Mouse (Mus musculus) naive thymus-derived CD4-positive, alpha-beta T cell, adult 2 months (primary cell): Measurements from ENCODE around the gene Per3.

Source experiments
- DNase-seq: peaks from one replicate; pipeline ENCODE4 v3.0.0-alpha.2; 2011; ENCODE audit warnings: low read depth

The Per3 gene

DNA sequence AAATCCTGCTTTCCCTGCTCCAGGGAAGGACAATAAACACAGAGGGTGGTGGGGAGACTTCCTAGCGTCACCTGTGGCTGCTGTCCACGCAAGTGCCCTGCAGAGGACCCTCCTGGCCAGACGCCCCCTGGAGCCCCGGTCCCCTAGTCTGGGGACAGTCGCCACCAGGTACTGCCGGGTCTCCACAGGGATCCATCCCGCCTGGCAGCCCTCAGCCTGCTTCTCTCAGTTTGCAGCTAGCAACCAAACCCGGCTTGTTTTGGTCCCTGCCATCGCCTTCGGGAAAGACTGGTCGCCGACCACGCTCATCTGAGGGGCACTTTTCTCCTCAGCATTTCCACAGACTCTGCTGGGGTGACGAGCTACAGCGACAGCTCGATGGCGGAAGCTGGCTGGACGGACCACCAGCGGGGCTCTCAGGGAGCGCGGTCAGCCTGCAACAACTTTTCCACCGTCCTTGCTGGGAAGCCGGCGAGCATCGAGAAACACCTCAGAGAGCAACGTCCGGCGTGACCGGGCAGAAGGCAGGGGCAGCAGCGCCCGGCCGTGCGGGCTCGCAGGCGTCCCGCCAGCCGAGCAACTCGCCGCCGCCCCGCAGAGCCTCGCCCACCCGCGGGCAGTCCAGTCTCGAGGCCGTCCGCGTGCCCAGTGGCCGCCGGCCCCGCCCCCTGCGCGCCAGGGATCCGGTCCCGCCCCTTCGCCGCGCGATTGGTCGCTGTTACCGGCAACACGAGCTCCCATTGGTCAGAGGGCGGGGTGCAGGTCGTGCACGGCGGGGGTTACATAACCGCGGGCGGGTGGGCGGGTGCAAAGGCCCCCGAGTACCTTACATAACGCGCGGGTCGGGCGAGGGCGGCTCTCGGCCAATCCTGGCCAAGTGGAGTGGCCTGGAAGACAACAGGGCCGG lies at the start of gene Per3:
Gene Per3, minus strand, starts transcription at position 629 of the 907 bp plus-strand sequence.
- DNase-seq, result peak; percentile 90

DNA sequence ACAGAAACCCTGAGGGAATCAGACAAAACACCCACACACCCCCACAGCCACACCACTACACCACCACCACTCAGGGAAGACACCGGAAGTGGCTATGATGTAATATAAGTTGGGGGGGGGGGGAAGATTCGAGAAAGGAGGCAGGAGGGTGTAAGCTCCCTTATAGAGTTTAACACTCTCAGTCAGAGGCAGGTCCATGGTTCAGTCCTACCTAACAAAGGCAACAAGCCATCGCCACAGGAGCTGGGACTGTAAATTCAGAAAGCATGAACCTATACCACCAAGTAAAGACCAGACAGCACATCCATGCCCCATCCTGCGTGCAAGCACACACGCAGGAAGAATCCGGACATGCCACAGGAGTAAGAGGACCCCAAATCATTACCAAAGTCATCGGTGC lies 44.8 kb upstream of the Per3 start, which contains the start of gene Gm13090:
Gene Gm13090, plus strand, starts transcription at position 301 of the 400 bp plus-strand sequence.
- DNase-seq, result no peak

DNA sequence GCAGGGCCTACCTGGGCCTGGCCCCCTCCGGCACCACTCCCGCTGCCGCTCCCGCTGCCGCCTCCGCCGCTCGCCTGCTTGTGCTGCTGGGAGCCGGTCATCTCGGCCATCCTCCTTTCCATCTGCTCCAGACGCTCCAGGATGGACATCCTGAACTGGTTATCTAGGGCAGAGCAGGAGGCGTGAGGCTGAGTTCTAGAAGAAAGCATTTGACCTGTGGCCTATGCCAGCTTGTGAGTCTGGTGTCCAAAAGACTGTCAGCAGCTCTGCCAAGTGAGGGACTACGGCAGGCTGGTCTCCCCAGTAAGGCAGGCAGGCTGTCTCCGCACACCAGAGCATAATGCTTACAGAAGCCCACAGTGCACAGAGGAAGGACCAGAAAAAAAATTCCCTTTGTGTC lies 44.4 kb upstream of the Per3 start:
- DNase-seq, result no peak

DNA sequence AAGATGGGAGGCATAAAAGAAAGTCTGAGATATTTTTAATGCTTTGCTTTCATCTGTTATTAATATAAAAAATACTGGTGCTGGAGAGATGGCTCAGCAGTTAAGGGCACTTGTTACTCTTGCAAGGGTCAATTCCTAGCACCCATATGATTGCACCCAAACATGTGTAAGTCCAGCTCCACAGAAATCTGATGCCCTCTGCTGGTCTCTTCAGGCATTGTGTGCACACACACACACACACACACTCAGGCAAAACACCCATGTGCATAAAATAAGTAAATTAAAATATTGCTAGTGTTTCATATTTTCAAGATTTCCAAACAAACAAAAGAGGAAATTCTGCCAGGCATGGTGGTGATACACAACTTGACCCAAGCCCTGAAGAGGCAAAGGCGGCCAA lies 42.9 kb upstream of the Per3 start:
- no peak for DNase-seq

DNA sequence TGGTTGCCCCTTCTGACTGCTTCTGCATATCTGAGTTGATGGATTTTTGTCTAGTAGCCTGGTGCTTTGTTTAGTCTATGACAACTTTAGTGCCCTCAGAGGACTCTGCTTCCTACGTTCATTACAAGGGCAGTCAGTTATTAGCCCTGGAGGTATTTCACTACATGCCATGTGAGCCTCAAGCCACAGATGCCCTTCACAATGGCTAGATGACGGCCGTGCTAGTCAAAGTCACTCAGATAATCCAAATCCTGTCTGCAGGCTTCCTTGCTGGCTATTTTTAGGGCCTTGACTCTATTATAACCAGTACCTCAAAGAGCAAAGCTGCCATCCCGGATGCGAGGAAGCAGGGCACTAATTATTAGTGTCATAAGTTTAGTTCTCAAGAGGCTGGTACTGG lies 38.6 kb upstream of the Per3 start:
- DNase-seq, result no peak

DNA sequence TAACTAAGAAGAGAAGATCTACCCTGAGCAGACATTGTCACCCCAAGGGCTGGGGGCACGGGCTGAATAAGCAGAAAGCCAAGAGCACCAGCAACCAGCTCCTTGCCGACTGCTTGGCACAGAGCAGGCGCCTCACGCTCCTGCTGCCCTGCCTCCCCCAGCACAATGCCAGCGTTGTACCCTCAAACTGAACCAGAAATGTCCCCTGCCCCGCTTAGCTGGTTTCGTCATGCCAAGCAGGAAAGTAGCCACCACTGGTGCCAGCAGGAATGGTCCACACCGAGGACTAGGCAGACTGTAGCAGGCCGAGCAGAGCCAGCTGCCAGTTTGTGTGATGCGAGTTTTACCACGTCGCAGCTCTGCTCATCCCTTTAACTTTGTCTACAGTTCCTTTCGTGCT lies 37.5 kb upstream of the Per3 start:
- no peak for DNase-seq

DNA sequence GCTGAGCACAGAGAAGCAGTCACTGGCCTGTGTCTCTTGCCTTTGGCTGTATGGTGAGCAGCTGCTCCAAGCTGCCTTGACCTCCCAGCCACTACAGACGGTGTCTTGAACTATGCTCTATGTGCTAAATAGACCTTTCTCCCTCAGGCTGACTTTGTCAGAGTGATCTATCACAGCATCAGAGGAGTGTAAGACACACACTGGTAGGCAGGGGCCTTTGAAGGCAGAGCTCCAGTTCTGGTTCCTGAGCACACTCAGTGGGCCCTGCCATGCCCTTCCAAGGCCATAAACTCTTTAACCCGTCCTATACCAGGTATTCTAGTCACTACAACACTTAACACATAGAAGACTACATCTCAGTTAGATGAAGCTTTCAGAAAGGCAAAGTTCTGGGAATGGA lies 36.9 kb upstream of the Per3 start:
- no peak for DNase-seq

DNA sequence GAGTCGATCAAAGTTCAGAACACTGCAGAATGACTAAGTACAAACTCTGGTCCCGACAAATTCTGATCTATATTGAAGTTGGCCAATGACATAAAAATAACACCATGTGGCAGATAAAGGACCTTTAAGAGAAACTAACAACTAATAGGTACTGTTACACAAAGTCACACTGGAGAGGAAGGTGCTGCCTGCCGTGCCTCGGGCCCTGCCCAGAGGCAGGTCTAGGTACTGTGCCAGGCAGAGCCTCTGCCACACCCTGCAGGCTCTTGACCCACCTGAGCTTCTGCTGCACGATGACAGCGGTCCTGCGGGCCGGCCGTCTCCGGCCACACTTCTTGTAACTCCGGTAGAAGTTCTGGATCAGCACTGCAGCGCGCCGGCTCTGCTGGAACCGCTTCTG lies 30.4 kb upstream of the Per3 start:
- DNase-seq, result no peak

DNA sequence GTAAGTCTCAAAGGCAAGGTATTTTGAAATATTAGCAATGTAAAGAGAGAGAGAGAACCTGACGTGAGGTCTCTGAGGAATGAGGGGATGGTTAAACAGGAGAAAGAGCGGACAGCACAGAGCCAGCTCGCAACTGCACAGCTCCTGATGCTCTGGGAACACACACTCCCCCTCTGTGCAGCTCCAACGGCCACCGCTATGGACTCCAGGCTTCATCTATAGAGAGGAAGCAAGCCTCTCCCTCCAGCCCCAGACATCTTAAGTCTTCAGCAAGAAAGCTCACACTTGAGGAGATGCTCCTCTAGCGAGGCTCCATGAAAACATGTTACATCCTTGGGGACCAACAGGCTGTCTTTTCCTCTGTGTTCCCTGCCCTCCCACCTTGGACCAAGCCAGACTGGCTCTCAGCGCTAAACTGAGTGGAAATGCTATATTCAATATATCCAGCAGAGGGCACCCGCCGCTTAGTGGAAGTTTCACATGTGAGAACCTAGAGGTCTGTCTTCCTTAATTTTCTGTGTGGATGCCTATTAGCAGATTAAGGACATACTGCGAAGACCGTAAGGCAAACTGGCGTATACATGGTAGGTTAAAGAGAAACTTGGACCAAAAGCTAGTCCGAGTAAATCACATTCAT lies 28.8 kb upstream of the Per3 start:
- peak; percentile 71 for DNase-seq

DNA sequence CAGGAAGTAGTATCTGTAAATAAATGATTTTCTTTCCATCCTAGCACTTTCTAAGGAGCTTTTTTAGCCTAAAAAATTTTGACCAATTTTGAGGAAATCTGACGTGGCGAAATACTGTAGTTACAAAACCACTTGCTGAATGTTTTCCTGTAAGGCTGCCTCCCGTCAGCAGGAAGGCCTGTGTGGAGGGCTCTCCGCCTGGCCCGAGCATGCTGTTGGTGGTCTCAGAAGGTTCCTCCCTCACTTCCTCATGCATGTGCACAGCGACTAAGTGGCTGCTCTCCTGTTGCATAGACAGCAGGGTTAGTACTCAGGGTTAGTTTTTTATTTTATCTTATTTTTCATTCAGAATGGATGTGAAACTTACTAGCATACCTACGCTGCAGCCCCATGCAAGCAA lies 26.5 kb upstream of the Per3 start:
- DNase-seq, result no peak

DNA sequence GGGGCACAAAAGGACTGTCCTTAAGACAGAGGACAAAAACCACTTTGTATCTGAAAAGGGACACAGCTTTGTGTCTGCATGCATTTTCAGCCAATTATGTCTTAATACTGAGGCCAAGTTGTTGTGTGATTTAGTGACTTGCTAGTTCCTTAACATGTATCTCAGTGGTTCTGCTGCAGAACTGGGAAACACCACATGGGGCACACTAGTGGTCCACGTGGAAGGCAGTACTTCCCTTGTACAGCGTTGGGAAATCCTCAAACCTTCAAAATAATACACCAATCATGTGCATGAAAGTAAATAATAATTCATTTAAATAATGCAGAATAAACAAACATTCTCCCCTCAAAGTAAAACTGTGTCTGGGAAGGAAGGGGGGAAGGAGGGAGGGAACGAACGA lies 24.3 kb upstream of the Per3 start:
- DNase-seq, result no peak

DNA sequence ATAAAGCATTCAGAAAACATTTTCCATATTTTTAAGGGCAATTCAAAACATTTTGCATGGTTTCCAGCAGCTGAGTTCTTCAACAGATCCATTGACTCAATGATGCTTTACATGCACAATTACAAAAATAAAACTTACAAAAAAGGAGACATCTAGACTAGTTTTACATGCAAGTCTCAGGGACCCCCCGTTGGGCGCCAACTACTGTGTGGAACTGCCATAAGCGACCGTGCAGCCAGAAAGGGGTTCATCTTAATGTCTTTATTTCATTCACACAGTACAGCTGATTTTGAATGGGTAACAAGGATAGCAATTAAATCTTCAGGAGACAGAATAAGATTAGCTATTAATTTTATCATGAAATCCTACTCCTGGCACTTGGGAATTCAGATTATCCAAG lies 15.1 kb upstream of the Per3 start:
- no peak for DNase-seq

DNA sequence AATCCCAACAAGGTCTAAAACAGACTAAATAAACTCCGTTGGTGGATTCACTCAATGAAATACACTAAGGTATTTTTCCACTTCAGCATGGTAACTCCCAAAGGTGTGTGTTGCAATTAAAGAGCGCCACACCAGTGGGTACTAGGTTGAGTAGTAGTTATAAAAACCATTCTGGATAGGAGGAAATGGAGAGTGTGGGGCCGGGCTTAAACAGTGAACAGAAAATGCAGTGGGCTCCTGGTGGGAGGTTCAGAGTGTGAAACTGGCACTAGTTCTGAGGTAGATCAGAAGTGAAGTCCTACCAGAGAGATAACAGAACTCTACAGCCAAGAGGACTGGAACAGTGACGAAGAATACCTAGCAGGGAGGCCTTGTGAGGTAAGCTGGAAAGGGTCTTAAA lies 14.2 kb upstream of the Per3 start:
- no peak for DNase-seq

DNA sequence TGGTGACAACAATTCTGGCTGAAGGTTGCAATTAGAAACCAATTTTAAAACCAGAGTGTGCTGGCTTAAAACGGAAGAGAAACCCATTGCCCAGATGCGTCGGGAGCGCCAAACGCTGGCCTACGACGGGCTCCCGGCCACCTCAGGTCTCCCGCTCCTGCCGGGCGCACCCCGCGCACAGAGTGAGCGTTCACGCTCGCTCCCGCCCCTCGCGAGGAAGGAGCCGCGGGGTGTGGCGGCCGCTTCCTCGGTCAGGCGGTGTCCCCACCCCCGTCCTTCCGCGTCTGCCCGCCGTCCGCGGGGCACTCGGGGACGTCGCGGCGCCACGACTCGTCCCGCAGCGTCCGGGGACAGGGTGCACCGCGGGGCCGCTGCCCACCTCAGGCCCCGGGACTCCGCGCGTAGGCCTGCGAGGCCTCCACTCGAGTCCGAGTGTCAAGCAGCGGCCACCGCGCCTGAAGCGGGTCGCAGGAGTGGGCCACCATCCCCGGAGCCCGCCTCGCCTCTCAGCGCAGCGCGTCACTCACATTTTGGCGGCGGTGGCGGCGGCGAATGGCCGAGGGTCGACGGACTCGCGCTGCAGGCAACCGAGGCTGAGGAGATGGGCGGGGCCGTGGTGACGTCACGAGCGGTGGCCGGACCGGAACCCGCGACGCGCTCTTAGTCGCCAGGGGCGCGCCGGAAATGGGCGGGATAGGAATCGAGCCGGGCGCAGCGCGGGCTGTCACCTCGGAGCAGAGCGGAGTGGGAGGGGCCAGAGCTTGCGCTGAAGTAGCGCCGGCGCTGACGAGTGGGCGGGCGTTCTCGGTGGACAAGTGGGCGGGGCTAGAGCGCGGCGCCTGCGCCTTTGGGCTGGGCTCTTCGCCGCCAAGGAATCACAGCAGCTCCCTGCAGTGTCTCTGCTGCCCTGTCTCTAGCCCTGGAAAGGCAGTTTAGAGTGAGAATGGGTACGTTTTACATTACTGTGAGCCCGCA lies 13.2 kb upstream of the Per3 start, which contains the start of gene Vamp3:
Gene Vamp3, minus strand, starts transcription at position 617 of the 975 bp plus-strand sequence.
- DNase-seq, result peak; percentile 99

DNA sequence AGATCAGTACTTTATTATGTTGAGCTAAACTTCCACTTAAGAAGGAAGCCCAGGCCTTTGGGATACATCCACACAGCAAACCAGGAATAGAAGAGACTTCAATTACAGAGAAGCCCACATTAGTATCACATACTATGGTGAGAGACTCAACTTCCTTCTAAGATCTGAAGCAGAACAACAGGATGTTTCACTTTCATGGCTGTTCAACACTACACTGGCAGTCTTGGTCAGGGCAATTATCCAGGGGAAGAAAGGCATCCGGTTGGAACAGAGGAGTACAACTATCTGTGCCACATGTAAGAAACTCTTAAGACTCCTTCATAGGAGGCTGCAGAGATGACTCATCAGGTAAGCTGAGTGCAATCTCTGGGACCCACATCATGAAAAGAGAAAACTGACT lies 6.7 kb upstream of the Per3 start:
- peak; percentile 30 for DNase-seq

DNA sequence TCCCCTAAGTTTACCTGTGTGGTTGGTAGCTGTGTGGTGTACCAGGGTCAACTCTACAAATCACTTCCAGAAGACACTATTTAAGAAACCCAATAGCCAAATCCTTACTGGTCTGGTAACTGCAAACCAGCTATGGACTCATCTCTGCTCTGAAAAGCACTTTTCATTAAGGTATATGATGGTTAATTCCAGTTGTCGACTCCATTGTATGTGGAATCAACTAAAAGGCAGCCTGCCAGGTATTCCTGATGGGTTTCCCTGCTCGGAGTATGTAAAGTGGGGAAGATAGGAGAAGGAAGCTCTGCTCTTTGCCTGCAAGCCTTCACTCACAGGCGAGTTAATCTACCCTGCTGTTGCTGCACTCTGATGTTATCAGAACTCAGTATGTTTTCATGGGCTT lies 2.1 kb upstream of the Per3 start:
- DNase-seq, result no peak

DNA sequence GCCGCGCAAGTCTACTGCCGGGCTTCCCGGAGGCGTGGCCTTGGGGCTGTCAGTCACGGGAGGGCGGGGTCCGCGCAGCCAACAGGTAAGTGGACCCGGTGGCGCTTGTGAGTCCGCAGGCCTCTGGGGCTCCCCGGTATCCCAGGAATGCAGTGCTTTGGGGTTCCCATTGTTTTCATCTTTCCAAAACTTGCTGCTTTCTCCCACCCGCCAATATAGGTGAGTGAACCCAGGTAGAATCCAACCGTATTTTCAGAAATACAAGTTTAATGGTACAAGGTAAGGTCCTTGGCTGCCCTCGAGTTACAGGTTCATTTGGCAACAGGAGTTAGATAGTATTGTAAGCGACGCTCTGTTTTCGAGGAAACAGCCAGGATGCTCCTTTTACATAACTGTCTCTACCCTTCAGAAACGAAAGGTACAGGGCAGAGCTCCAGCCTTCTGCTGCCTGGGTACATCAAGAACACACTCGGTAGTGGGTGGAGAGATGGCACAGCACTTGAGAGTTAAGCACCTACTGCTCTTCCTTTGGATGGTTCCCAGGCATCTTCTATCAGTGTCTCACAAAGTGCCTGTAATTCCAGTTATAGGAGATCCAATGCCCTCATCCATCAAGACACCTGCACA lies 592 bp upstream of the Per3 start:
- no peak for DNase-seq

DNA sequence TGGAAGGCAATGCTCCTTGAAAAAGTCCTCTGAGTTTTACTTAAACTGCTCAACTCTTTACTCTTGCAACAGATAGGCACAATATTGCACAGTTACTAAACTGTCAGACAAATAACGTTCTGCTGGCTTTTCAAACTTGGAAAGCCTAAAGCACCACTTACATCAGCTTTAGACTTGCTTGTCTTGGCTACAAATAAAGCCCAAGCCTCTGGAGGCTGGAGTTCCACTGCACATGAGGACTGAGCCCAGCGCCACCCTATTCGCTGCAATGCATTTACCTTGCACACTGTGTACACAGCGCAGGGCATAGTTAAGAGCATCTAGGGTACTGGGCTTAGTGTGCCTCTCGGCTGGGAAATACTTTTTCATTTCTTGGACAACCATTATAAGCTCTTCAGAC lies 1.2 kb downstream of the Per3 start:
- DNase-seq, result no peak

DNA sequence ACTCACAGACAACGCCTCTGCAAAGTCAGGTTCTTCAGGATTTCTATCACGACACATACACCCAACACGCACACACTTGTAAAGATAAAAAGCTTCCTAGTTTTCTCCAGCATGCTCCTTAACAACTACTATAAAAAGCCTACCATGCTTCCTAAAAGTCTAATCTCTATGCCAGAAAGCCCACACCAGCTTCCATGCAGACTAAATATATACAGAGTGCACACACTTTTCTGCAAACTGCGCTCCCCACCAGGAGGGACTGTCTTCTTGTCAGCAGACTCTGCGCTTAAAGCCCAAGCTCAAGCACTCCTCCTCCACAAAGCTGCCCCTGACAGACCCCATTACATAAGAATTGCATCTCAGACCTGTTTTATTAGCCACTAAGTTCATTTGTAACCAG lies 3.0 kb downstream of the Per3 start:
- no peak for DNase-seq

DNA sequence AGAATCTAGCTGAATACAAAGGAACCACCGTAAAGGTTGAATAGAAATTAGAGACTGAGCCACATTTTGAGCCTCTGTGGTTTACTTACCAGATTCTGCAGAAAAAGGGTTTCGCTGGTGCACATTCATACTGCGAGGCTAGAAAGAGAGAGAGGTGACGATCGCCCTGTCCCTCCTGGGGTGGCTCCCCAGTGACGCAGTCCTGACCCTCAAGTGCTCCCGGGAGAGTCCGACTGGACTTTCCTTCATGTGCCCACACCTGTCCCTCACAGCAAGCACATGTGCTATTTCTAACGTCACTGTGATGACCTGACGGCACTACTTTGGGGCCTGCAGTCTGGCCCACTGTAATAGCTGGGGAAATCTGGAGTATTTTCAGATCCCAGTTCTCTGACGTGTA lies 6.7 kb downstream of the Per3 start:
- DNase-seq, result no peak

DNA sequence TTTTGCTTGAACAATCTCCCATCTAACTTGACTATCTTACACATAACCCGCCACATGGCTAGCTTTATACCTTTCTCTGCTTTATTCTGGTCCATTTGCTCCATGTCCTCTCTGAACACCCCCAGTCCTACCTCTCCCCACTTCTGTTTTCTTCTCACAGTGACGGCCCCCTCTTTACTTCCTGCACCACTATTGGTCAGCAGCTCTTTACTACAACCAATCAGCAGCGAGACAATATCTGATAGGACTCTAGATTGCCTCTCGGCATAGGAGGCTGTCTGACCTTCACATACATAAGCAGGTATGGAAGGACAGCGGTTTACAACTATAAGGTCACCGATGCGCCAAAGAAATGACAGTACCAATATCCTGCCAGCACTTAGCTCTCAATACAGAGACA lies 7.9 kb downstream of the Per3 start:
- DNase-seq, result no peak

DNA sequence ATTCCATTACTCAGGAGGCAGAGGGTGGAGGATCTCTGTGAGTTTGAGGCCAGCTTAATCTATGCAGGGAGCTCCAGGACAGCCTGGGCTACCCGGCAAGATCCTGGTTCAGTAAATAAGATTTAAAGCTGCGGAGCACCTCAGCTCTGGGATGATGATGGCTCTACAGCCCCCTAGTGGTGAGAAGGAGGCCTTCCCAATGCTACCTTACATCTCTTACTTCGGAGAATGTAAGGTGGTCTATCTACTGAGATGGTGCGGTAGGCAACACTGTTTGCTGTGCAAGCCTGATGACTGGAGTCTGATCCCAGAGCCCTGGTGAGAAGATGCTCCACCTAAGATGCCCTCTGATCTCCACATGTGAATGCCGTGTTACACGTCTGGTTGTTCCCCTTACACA lies 17.5 kb downstream of the Per3 start:
- DNase-seq, result peak; percentile 51
